Mouse (Mus musculus) kidney, postnatal 0 days (tissue): ENCODE data around the gene Clca3b. TPM values are rescaled to one million over a fixed set of nuclear protein-coding genes. Genes with fewer than 3 reads are reported as not detected.
"Not testable (repeated sequence)": the region's sequence is repeated elsewhere in the genome, so short reads cannot be mapped to it uniquely, and the experiment has no call there.

ENCODE experiments used
- ATAC-seq: fragments of 200-750 bp; cut with Nextera tagmentation; replicated peaks from 2 replicates; pipeline ENCODE4 v1.8.0; 2017; ENCODE audit warnings: low read depth, moderate number of reproducible peaks, moderate TSS enrichment, moderate library complexity; ENCODE audit not compliant: low FRiP score
- DNase-seq: peaks from one replicate; pipeline ENCODE4 v3.0.0-alpha.2; 2016; ENCODE audit warnings: low spot score
- H3K27ac ChIP-seq: fragments of 300-500 bp; sonication (generic); 2 replicates; pipeline ENCODE4 v1.5.1; 2014; ENCODE audit warnings: mild to moderate bottlenecking
- H3K27me3 ChIP-seq: fragments of 300-500 bp; sonication (generic); 2 replicates; pipeline ENCODE4 v1.6.1; 2014; ENCODE audit warnings: low read length, mixed read lengths; ENCODE audit not compliant: insufficient read depth
- H3K36me3 ChIP-seq: fragments of 300-500 bp; sonication (generic); 2 replicates; pipeline ENCODE4 v1.6.1; 2014; ENCODE audit warnings: low read length, mixed read lengths; ENCODE audit not compliant: insufficient read depth
- H3K4me1 ChIP-seq: fragments of 300-500 bp; sonication (generic); replicated peaks from 2 replicates; pipeline ENCODE4 v1.6.1; 2014; ENCODE audit warnings: antibody characterized with exemption, low read length, mixed read lengths; ENCODE audit not compliant: insufficient read depth
- H3K4me2 ChIP-seq: fragments of 300-500 bp; sonication (generic); 2 replicates; pipeline ENCODE4 v1.6.1; 2014; ENCODE audit warnings: mild to moderate bottlenecking, low read length, moderate library complexity, mixed read lengths
- H3K4me3 ChIP-seq: fragments of 300-500 bp; sonication (generic); replicated peaks from 2 replicates; pipeline ENCODE4 v1.5.1; 2014; ENCODE audit warnings: low read depth, low read length
- H3K9ac ChIP-seq: fragments of 300-500 bp; sonication (generic); 2 replicates; pipeline ENCODE4 v1.6.1; 2014; ENCODE audit warnings: low read depth, low read length
- H3K9me3 ChIP-seq: fragments of 300-500 bp; sonication (generic); replicated peaks from 2 replicates; pipeline ENCODE4 v1.6.1; 2016; ENCODE audit warnings: low read length, inconsistent platforms, mixed read lengths
- CTCF ChIP-seq: IDR thresholded peaks from 2 replicates; pipeline ENCODE4 v1.5.1; 2016; ENCODE audit warnings: antibody characterized with exemption, low read depth, mild to moderate bottlenecking, moderate library complexity
- WGBS: fragments of 180-500 bp; shearing (Covaris S2); extraction: QIAGEN DNeasy Blood & Tissue Kit; methylation state at CpG from one replicate; pipeline ENCODE4 v1.1.7; 2014; 5-methylcytosine and 5-hydroxymethylcytosine counted together
- polyA plus RNA-seq: library from polyadenylated mRNA; unstranded; fragments of >200 nt; fragmentation: Nextera tagmentation; extraction: Ambion mirVana; gene quantifications from 2 replicates; pipeline ENCODE4 v1.2.1, GENCODE M21; 2015

The Clca3b gene
- polyA plus RNA-seq, 1 experiment from 2014 or later, result 0.08 TPM

DNA sequence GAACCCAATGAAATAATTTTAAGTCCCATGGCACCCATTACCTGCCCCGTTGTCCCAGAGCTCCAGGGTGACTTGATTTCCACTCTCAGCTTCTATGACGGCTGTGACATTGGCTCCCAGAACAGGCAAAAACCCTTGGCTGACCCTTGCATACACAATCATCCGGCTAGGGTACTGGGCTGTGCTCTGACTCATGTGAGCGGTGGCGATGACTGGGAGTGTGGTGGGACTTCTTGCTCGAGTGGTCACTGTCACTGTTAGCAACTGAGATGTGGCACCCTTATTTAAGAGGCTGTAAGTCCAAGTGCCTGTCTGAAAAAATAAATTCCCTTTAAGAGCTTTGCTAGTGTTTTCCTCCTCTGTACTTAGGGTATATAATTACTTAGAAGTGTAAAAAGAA is 21.9 kb downstream of the Clca3b start:
- no peaks in the 10 kb centered on the region for H3K36me3 ChIP-seq
- DNase-seq, result peak; percentile 57
- no peak overlapping the region for H3K4me2 ChIP-seq
- 41% methylated on average over 6 of the region's 6 CpGs for WGBS
- H3K9ac ChIP-seq, result no peak overlapping the region
- no peaks in the 10 kb centered on the region for H3K9me3 ChIP-seq
- no peak for TF ChIP-seq CTCF
- no peaks in the 10 kb centered on the region for H3K27me3 ChIP-seq
- H3K4me1 ChIP-seq, result no peaks in the 10 kb centered on the region
- ATAC-seq, result 0 out of 2 replicates have a peak, but pooled peaks have one; percentile 43
- no peak overlapping the region for H3K27ac ChIP-seq
- H3K4me3 ChIP-seq, result no peak overlapping the region

DNA sequence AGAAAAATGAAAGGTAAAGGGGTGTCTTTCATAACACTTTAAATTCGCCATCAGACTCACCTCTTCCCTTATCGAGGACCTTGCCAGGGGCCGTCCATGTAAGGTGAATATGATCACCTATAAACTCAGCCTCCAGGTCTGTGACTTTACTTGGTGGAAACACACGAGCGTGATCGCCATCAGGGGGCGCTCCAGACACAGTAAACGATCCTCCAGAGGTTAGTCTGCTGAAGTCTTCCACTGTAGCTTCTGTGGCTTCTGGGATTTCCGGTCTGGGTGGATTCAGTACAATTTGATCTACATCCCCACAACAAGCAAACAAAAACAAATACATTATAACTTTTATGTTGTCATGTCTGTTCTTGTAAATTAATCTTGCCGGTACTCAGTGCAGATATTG is 24.0 kb downstream of the Clca3b start:
- Histone ChIP-seq H3K36me3 (no peaks in the 10 kb centered on the region), H3K9ac (no peak overlapping the region), H3K9me3 (no peaks in the 10 kb centered on the region), H3K27me3 (no peaks in the 10 kb centered on the region), H3K4me3 (no peak overlapping the region), H3K4me1 (no peaks in the 10 kb centered on the region), H3K4me2 (no peak overlapping the region), H3K27ac (no peak overlapping the region)
- 10% methylated on average over 10 of the region's 10 CpGs for WGBS
- TF ChIP-seq CTCF, result peak; percentile 90
- DNase-seq, result peak; percentile 89
- ATAC-seq, result peak; percentile 72

DNA sequence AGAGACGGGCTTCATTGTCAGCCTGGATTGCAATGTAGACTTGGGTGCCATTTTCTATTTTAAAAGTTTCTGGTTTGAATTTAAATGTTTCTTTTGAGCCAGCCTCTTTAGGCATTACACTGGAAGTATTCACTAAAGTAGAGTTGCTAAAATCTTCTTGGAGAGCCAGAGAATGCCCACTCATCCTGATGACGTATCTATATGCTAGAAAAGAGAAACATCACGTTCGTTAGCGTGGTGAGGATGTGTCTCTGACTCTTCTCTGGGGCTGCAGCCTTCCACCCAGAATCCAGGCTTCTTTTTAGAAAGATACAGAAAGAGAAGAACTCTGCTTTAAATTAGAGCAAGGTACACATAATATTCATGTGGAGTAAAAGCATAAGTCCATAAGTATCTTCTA is 25.8 kb downstream of the Clca3b start:
- H3K9ac ChIP-seq, result no peak overlapping the region
- H3K4me3 ChIP-seq, result no peak overlapping the region
- H3K27me3 ChIP-seq, result no peaks in the 10 kb centered on the region
- DNase-seq (no peak), ATAC-seq (no peak)
- H3K27ac ChIP-seq, result no peak overlapping the region
- H3K4me2 ChIP-seq, result no peak overlapping the region
- 78% methylated on average over 5 of the region's 5 CpGs for WGBS
- no peaks in the 10 kb centered on the region for H3K9me3 ChIP-seq
- TF ChIP-seq CTCF, result no peak
- no peaks in the 10 kb centered on the region for H3K36me3 ChIP-seq
- no peaks in the 10 kb centered on the region for H3K4me1 ChIP-seq

DNA sequence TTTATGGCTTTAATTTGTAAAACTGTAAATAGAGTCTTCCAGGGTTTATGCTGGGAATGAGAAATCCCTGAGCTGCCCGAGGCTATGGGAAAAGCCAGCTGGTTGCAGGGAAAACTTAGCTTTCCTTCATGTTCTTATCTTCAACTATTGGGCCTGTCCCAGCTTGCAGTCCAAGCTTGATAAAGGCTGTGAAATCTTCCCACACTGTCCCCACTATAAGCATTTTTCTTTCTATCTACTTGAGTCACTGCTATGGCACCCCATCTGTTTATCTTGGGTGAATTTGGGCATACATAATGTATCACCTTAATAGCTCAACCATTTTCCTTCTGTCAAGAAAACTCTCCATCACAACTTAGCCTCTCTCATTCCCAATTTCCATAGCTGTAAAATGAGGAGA is 28.5 kb downstream of the Clca3b start:
- Histone ChIP-seq H3K4me3 (no peak overlapping the region), H3K4me1 (no peaks in the 10 kb centered on the region), H3K9ac (no peak overlapping the region), H3K27me3 (no peaks in the 10 kb centered on the region), H3K4me2 (no peak overlapping the region), H3K36me3 (no peaks in the 10 kb centered on the region), H3K9me3 (no peaks in the 10 kb centered on the region), H3K27ac (no peak overlapping the region)
- WGBS, result 63% methylated on average over 1 of the region's 1 CpGs
- ATAC-seq (no peak), DNase-seq (no peak)
- TF ChIP-seq CTCF, result no peak

DNA sequence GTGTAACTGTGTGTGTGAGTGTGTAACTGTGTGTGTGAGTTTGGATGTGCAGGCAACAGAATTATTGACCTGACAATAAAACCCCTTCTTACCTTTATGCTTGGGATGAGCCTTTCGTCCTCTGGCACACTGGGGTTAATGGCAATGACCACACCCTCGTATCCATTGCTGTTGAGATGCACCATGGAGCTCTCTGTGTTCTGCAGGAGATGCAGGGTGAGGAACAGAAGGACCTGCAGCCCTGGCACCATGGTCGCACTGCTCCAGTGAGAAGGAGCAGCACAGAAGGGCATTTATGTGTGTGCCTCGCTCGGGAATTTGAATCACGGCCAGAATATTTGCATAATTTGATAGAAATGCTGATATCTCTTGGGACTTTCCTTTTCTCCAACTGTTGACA is 29.9 kb downstream of the Clca3b start, which contains the start of gene Clca3a2:
Gene Clca3a2 (minus strand): TSS at position 276 of the 400 bp plus-strand sequence.
- not testable (repeated sequence) for DNase-seq, H3K9ac ChIP-seq, ATAC-seq, H3K27ac ChIP-seq, H3K36me3 ChIP-seq, H3K4me2 ChIP-seq, H3K9me3 ChIP-seq, H3K4me3 ChIP-seq, H3K27me3 ChIP-seq, H3K4me1 ChIP-seq
- 78% methylated on average over 6 of the region's 6 CpGs for WGBS

DNA sequence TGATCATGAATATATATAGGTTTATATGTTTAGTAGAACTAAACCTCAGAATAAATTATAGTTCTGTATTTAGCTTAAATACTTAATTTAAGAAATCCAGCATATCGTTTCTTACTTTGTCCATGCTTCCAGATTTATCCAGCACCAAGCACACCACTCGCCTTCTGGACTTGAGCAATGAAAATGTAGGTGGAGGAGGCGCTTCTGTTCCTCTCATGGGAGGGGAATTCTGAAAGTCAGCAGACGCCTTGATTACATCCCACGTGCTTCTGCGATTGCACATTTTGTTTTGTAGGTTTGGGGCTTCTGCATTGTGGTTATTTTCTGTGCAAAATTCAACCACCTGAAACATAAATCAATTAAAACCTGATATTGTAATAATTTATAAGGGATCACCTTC is 35.8 kb downstream of the Clca3b start:
- not testable (repeated sequence) for H3K27me3 ChIP-seq, H3K36me3 ChIP-seq

DNA sequence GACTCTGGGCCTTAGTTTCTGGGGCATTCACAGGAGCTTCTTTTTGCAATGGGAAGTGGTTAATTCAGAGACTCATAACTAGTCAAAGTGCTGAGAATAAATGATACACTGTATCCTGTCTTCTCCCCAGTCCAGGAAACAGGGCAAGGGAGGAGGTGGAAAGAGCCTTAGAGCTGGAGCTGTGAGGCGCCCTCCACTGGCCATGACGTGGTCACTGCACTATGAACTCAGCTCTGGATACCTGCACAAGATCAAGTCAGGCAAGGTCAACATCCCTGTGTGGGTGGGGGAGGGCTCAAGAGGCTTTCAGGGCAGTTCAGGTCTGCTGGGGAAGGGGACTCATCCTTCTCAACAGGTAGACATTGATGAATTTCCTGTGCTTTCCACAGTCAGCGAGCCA is 37.3 kb downstream of the Clca3b start:
- no peak overlapping the region for H3K9ac ChIP-seq
- 33% methylated on average over 3 of the region's 3 CpGs for WGBS
- H3K27ac ChIP-seq, result no peak overlapping the region
- peak; percentile 19; the same call in 1 of the 2 replicates for TF ChIP-seq CTCF
- DNase-seq, result no peak
- no peaks in the 10 kb centered on the region for H3K9me3 ChIP-seq
- H3K27me3 ChIP-seq, result no peaks in the 10 kb centered on the region
- no peak overlapping the region for H3K4me3 ChIP-seq
- ATAC-seq, result no peak
- H3K4me1 ChIP-seq, result no peaks in the 10 kb centered on the region
- H3K4me2 ChIP-seq, result no peak overlapping the region
- H3K36me3 ChIP-seq, result no peaks in the 10 kb centered on the region

More for the DNA sequence above, 35.8 kb downstream of the Clca3b start:
- not testable (repeated sequence) for H3K9ac ChIP-seq, H3K4me1 ChIP-seq, H3K4me2 ChIP-seq, H3K4me3 ChIP-seq, H3K27ac ChIP-seq, ATAC-seq, DNase-seq, H3K9me3 ChIP-seq
- 87% methylated on average over 6 of the region's 6 CpGs for WGBS

DNA sequence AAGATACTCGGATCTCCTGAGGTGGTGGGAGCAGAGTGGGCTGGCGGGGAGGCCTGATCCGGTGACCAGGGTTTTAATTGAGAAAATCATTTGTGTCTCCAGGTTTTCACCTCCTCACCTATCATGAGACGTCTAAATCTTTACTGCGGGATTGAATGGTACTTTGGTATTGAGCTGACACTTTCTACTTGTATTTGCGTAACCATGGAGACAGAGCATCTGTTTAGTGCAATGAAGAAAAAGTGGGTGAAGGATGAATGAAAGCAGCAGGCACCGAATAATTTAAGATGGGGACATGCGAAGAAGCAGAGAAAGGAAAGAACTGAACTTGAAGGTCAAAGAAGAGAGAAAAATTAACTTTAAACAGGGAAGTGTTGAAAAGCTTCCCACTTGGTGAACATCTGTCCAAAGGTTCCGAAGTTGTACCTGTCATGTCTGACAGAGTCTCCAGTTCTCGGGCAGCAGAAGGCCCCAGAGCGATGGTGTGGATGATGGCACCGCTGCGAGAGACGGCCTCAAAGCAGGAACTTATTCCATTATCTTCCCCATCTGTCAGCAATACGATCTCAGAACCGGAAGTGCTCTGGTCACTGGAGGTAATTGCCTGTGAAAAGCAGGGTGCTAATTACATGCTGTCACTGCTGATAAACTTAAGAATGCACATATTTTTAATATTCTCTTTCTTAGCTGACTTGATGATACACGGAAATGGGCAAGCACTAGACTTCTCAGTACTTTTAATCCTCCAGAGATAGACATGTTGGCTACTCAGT is 40.8 kb downstream of the Clca3b start:
- 58% methylated on average over 13 of the region's 17 CpGs for WGBS
- H3K27me3 ChIP-seq, H3K36me3 ChIP-seq, H3K4me3 ChIP-seq, H3K27ac ChIP-seq, H3K4me2 ChIP-seq, DNase-seq, ATAC-seq, H3K4me1 ChIP-seq, H3K9ac ChIP-seq, H3K9me3 ChIP-seq: not testable (repeated sequence)

DNA sequence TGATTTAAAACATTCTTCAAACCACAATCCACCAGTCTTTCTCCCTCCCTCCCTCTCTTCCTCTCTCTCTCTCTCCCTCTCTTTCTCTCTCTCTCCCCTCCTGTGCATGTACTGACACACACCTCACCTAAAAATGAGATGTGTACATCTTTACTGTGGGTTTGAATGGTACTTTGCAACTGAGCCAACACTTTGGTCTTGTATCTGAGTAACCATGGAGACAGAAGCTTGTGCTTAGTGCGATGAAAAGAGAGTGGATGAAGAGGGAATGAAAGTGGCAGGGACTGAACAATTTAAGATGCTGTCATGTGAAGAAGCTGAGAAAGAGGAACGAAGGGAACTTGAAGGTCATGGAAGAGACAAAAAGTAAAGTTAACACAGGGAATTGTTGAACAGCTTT is 42.5 kb downstream of the Clca3b start:
- not testable (repeated sequence) for H3K27ac ChIP-seq, H3K9ac ChIP-seq, DNase-seq, H3K4me3 ChIP-seq, H3K27me3 ChIP-seq, H3K4me1 ChIP-seq, ATAC-seq, H3K36me3 ChIP-seq, H3K9me3 ChIP-seq, H3K4me2 ChIP-seq
- WGBS, result 68% methylated on average over 2 of the region's 2 CpGs
